Mouse (Mus musculus) cortical plate, adult 2 months (tissue): Measurements from ENCODE around the gene Lrrc40.

Experiments
- CTCF ChIP-seq: fragments of 200-500 bp; IDR thresholded peaks from 2 replicates; pipeline ENCODE4 v1.5.1; 2011; ENCODE audit warnings: mild to moderate bottlenecking, control low read depth, low read length; ENCODE audit not compliant: insufficient read depth; ENCODE audit errors: extremely low read depth
- POLR2A ChIP-seq: fragments of 200-500 bp; IDR thresholded peaks from 2 replicates; pipeline ENCODE4 v1.6.1; 2011; ENCODE audit warnings: mild to moderate bottlenecking, low read length, control low read depth; ENCODE audit not compliant: insufficient read depth; ENCODE audit errors: extremely low read depth

DNA sequence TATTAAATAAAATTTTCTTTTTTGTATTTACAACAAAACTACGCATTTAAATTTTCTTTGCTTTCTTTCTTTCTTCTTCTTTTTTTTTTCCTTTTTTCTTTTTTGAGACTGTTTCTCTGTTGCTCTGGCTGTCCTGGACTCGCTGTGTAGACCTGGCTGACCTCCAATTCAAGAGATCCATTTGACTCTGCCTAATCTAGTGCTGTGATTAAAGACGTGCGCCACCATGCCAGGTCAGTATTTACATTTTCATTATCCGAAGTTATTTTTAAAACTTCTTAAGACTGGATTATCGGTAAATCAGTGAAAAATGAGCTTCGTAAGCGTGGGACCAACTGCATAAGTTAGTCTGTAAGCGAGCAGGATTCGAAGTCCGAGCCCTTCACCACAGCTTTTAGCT lies 596 bp upstream of the Lrrc40 start:
- TF ChIP-seq CTCF: no peak
- TF ChIP-seq POLR2A: no peak
